Mouse (Mus musculus): ENCODE measurements around the gene Kcnk15. TPM values are rescaled to one million over a fixed set of nuclear protein-coding genes. Genes with fewer than 3 reads are reported as not detected.
A peak's percentile ranks its signal among the peaks of the same experiment; 100 is the strongest.

The Kcnk15 gene
- polyA plus RNA-seq, 1 experiment from 2014 or later = not detected

- Histone ChIP-seq H3K9me3 (no peaks in the 10 kb centered on the region), H3K27ac (no peak overlapping the region), H3K27me3 (0 out of 2 replicates have a peak, but pooled peaks cover 2% of the 10 kb centered on the region), H3K4me1 (replicated peaks) (peaks cover 19% of the 10 kb centered on the region), H3K4me2 (no peak overlapping the region), H3K4me3 (no peak overlapping the region), H3K36me3 (no peaks in the 10 kb centered on the region), H3K9ac (no peak overlapping the region)
- WGBS = 87% methylated on average over 6 of the region's 6 CpGs
- ATAC-seq (ENCODE audit: low FRiP score) = no peak; the same call in 1 of the 2 replicates
These were observed 27.4 kb downstream of the Kcnk15 start for GRCm38 (mm10) chr2:163880891-163881290.

- H3K4me3 ChIP-seq = no peak overlapping the region
- H3K4me2 ChIP-seq = no peak overlapping the region
- no peak overlapping the region for H3K9ac ChIP-seq
- H3K4me1 ChIP-seq (replicated peaks) = peaks cover 7% of the 10 kb centered on the region; the same call in 1 of the 2 replicates
- no peak for ATAC-seq (ENCODE audit: low FRiP score)
- H3K36me3 ChIP-seq = no peaks in the 10 kb centered on the region
- no peaks in the 10 kb centered on the region for H3K27me3 ChIP-seq
- WGBS = 67% methylated on average over 17 of the region's 17 CpGs
- no peak overlapping the region for H3K27ac ChIP-seq
- no peaks in the 10 kb centered on the region for H3K9me3 ChIP-seq
These were observed 29.6 kb downstream of the Kcnk15 start for GRCm38 (mm10) chr2:163882859-163883652.

- H3K27me3 ChIP-seq = no peaks in the 10 kb centered on the region
- no peaks in the 10 kb centered on the region for H3K9me3 ChIP-seq
- 53% methylated on average over 6 of the region's 6 CpGs for WGBS
- H3K4me2 ChIP-seq = no peak overlapping the region
- H3K27ac ChIP-seq = no peak overlapping the region
- H3K9ac ChIP-seq = no peak overlapping the region
- no peak overlapping the region for H3K4me3 ChIP-seq
- no peak for ATAC-seq (ENCODE audit: low FRiP score)
- H3K36me3 ChIP-seq = no peaks in the 10 kb centered on the region
- H3K4me1 ChIP-seq (replicated peaks) = peaks cover 24% of the 10 kb centered on the region
These were observed 36.0 kb downstream of the Kcnk15 start for GRCm38 (mm10) chr2:163889411-163889810.

- ATAC-seq (ENCODE audit: low FRiP score) = peak; percentile 59; the same call in 1 of the 2 replicates
- no peak overlapping the region for H3K4me2 ChIP-seq
- no peaks in the 10 kb centered on the region for H3K36me3 ChIP-seq
- H3K4me1 ChIP-seq (replicated peaks) = peaks cover 24% of the 10 kb centered on the region
- peak overlapping the region; percentile 79 for H3K27ac ChIP-seq
- 48% methylated on average over 11 of the region's 11 CpGs for WGBS
- H3K27me3 ChIP-seq = no peaks in the 10 kb centered on the region
- no peak overlapping the region for H3K9ac ChIP-seq
- H3K9me3 ChIP-seq = no peaks in the 10 kb centered on the region
- no peak overlapping the region for H3K4me3 ChIP-seq
These were observed 37.1 kb downstream of the Kcnk15 start for GRCm38 (mm10) chr2:163890586-163890985.

GRCm38 (mm10) chr2:163891271-163891670 lies 37.8 kb downstream of the Kcnk15 start:
- 93% methylated on average over 11 of the region's 11 CpGs for WGBS
- Histone ChIP-seq H3K27me3 (no peaks in the 10 kb centered on the region), H3K36me3 (no peaks in the 10 kb centered on the region), H3K4me1 (replicated peaks) (peaks cover 21% of the 10 kb centered on the region), H3K4me2 (no peak overlapping the region), H3K9ac (no peak overlapping the region), H3K27ac (peak overlapping the region; percentile 79), H3K9me3 (no peaks in the 10 kb centered on the region), H3K4me3 (no peak overlapping the region)
- ATAC-seq (ENCODE audit: low FRiP score) = no peak

GRCm38 (mm10) chr2:163893446-163894370 lies 40.3 kb downstream of the Kcnk15 start:
- Histone ChIP-seq H3K27ac (no peak overlapping the region), H3K36me3 (0 out of 2 replicates have a peak, but pooled peaks cover 2% of the 10 kb centered on the region), H3K4me3 (no peak overlapping the region), H3K9me3 (no peaks in the 10 kb centered on the region), H3K9ac (no peak overlapping the region), H3K27me3 (no peaks in the 10 kb centered on the region), H3K4me1 (replicated peaks) (peaks cover 26% of the 10 kb centered on the region), H3K4me2 (no peak overlapping the region)
- ATAC-seq (ENCODE audit: low FRiP score) = no peak
- 62% methylated on average over 7 of the region's 7 CpGs for WGBS

GRCm38 (mm10) chr2:163895156-163895555 lies 41.7 kb downstream of the Kcnk15 start:
- Histone ChIP-seq H3K27me3 (no peaks in the 10 kb centered on the region), H3K4me2 (no peak overlapping the region), H3K9me3 (no peaks in the 10 kb centered on the region), H3K9ac (no peak overlapping the region), H3K27ac (no peak overlapping the region), H3K4me1 (replicated peaks) (peaks cover 31% of the 10 kb centered on the region), H3K36me3 (0 out of 2 replicates have a peak, but pooled peaks cover 2% of the 10 kb centered on the region), H3K4me3 (no peak overlapping the region)
- ATAC-seq (ENCODE audit: low FRiP score) = no peak
- WGBS = 68% methylated on average over 2 of the region's 2 CpGs

GRCm38 (mm10) chr2:163897026-163897425 lies 43.6 kb downstream of the Kcnk15 start:
- Histone ChIP-seq H3K27me3 (no peaks in the 10 kb centered on the region), H3K4me3 (no peak overlapping the region), H3K9me3 (no peaks in the 10 kb centered on the region), H3K27ac (no peak overlapping the region), H3K36me3 (0 out of 2 replicates have a peak, but pooled peaks cover 2% of the 10 kb centered on the region), H3K4me2 (no peak overlapping the region), H3K4me1 (replicated peaks) (peaks cover 21% of the 10 kb centered on the region), H3K9ac (no peak overlapping the region)
- WGBS = 92% methylated on average over 7 of the region's 7 CpGs
- ATAC-seq (ENCODE audit: low FRiP score) = no peak

GRCm38 (mm10) chr2:163897988-163898535 lies 44.6 kb downstream of the Kcnk15 start:
- Histone ChIP-seq H3K4me2 (no peak overlapping the region), H3K9me3 (no peaks in the 10 kb centered on the region), H3K27me3 (no peaks in the 10 kb centered on the region), H3K9ac (no peak overlapping the region), H3K36me3 (0 out of 2 replicates have a peak, but pooled peaks cover 2% of the 10 kb centered on the region), H3K4me1 (replicated peaks) (peaks cover 21% of the 10 kb centered on the region), H3K27ac (no peak overlapping the region), H3K4me3 (no peak overlapping the region)
- ATAC-seq (ENCODE audit: low FRiP score) = no peak
- WGBS = 71% methylated on average over 7 of the region's 7 CpGs

- no peaks in the 10 kb centered on the region for H3K27me3 ChIP-seq
- ATAC-seq (ENCODE audit: low FRiP score) = no peak
- 50% methylated on average over 14 of the region's 14 CpGs for WGBS
- H3K4me1 ChIP-seq (replicated peaks) = peaks cover 22% of the 10 kb centered on the region
- no peak overlapping the region for H3K4me3 ChIP-seq
- peak overlapping the region; percentile 39; the same call in 1 of the 2 replicates for H3K9ac ChIP-seq
- 0 out of 2 replicates have a peak, but pooled peaks cover 2% of the 10 kb centered on the region for H3K36me3 ChIP-seq
- no peak overlapping the region for H3K4me2 ChIP-seq
- H3K9me3 ChIP-seq = no peaks in the 10 kb centered on the region
- peak overlapping the region; percentile 13; the same call in 1 of the 2 replicates for H3K27ac ChIP-seq
These were observed 46.5 kb downstream of the Kcnk15 start for GRCm38 (mm10) chr2:163899910-163900411.

GRCm38 (mm10) chr2:163901043-163901442 lies 47.6 kb downstream of the Kcnk15 start:
- Histone ChIP-seq H3K4me2 (no peak overlapping the region), H3K36me3 (0 out of 2 replicates have a peak, but pooled peaks cover 2% of the 10 kb centered on the region), H3K9me3 (no peaks in the 10 kb centered on the region), H3K27ac (no peak overlapping the region), H3K4me1 (replicated peaks) (peaks cover 22% of the 10 kb centered on the region), H3K9ac (no peak overlapping the region), H3K27me3 (no peaks in the 10 kb centered on the region), H3K4me3 (no peak overlapping the region)
- WGBS = 90% methylated on average over 7 of the region's 7 CpGs
- ATAC-seq (ENCODE audit: low FRiP score) = no peak

GRCm38 (mm10) chr2:163902448-163902847 lies 49.0 kb downstream of the Kcnk15 start:
- H3K36me3 ChIP-seq = no peaks in the 10 kb centered on the region
- WGBS = 84% methylated on average over 4 of the region's 4 CpGs
- H3K27me3 ChIP-seq = no peaks in the 10 kb centered on the region
- H3K9ac ChIP-seq = no peak overlapping the region
- H3K4me1 ChIP-seq (replicated peaks) = peaks cover 22% of the 10 kb centered on the region
- no peak overlapping the region for H3K4me2 ChIP-seq
- no peaks in the 10 kb centered on the region for H3K9me3 ChIP-seq
- ATAC-seq (ENCODE audit: low FRiP score) = no peak
- H3K27ac ChIP-seq = no peak overlapping the region
- H3K4me3 ChIP-seq = no peak overlapping the region

Measured in hindbrain, embryonic 13.5 days (tissue).